Mouse (Mus musculus): Measurements from ENCODE around the gene Llph. TPM values are rescaled to one million over a fixed set of nuclear protein-coding genes. Genes with fewer than 3 reads are reported as not detected.

The Llph gene
- 10 to 100 TPM in 1 of 2 experiments, 1 to 10 TPM in 1; 8.7 to 10.5 TPM for total RNA-seq (2021)

DNA sequence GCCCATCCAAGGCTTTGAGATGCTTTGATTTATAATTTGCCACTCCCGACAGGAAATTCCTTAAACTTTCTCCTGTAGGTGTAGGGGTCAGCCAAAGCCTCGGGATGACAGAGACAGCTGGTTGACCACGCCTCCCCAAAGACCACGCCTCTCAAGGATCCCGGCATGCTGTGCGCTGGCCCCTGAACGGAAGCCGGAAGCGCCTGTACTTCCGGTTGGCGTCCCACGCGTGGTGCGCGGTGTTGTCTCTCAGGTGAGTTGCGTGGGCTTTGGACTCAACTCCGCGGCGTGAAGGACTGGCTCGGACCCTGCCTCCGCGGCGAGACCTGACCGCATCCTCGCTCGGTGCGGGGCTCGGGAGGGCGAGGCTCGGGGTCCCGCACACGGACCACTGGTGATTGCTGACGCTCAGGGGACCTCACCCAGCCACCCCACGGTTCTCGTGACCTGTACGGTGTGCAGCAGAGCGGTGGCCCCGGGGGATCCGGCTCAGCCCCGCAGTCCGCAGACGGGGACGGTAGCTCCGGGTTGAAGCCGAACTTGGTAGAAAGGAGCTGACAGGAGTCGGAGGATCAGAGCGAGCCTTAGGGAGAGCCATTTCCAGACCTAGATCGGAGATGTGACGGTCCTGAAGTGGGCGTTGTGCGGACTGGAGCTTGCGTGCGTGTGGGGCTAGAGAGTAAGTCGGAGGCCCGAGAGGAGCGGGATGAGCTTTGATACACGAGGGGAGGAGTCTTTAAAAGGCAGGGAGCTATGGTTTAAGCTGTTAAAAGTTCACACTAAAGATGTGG is at the start of gene Llph:
Llph (plus strand) TSS at position 200 of the 791 bp plus-strand sequence.
- intact Hi-C loops (cut with DNase I), result no loop called here
- peak; percentile 86 to 87 for DNase-seq

DNA sequence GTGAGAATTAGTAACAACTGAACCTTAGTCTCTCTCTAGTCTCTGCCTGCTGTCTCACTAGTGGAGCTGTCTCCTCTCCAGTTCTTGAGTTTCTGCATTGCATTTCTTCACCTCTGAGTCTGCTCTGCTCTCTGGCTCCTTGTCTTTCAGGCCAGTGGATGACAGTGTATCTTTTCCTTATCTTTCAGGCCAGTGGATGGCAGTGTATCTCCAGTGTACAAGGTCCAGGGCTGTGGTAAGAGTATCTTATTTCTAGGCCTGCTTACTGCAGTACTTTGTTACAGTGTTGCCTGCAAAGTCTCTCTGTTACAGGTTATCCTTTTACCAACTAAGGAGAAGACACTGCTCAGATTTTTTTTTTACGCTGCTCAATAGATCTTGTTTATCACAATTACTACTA is 44.0 kb upstream of the Llph start:
- DNase-seq, result no peak
- intact Hi-C loops (cut with DNase I), result no loop called here

DNA sequence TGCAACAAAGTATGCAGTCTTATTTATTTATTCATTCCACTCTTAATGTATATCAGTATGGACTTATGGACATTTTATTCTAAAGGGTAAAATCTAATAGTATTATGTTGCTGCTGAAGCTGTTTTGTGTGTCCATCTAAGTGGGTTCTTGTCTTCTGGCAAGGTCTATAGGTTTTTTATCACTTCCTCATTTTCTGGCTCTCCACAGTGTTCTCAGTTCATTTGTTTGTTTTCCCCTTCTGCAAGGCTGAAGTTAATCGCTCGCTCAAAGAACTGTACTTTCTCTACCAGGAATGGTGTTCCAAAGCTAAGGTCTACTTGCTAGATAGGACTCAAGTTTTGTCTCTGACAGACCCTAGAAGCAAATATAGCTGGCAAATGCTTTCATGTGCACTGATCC is 43.5 kb upstream of the Llph start:
- no peak for DNase-seq
- intact Hi-C loops (cut with DNase I), result no loop called here

DNA sequence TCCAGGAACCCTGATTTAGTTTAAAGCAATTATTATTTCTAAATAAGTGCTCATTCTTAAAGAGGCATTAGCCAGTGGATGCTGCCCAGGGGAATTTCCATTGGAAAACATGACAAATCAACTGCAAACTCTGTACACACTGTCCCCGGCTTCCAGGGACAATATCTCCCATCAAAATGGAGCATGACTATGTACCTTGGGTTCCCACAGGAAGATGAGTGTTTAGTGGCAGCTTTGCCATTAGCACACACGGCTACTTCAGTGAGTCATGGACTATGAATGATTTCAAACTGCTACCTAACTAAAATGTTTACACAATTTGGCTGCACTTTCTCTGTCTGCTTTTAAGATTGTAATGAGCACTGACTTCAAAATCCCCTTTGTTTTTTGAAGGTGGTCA is 38.4 kb upstream of the Llph start:
- no peak for DNase-seq
- intact Hi-C loops (cut with DNase I), result no loop called here

DNA sequence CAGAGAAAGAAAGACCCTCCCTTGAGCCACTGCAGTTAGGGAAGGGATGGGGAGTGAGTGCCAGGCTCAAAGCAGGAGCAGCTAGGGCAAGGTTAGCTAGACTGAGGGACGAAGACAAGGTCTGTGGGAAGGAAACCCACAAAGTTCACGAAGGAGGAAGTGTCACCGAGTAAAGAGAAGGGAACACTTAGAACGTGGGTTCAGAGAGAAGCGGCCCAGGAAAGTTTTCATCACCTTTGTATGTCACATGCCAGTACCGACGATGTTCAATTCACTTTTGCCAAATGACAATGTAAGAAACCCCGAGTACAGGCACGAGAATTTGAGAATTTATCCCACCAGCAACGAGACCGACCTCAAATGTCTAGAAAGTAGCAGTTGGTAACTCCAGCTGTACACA is 37.6 kb upstream of the Llph start:
- intact Hi-C loops (cut with DNase I), result no loop called here
- no peak for DNase-seq

DNA sequence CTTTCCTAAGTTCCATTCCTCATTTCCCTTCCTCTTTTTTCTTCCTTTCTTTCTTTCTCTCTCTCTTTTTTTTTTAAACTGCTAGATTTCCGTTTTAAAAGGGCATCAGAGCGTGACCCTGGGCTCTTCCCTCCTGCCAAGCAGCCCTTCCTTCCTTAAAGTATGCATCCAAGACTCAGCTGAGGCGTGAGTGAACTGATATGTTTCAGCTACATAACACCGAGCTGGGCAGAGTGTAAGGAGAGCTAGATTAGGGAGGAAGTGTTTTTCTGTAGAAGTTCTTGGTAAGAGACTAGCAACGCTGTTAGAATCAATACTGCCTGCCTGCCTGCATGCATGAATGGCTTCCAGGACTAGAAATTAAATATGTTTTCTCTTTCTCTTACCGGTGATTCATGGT is 37.1 kb upstream of the Llph start:
- DNase-seq, result no peak
- intact Hi-C loops (cut with DNase I), result no loop called here

DNA sequence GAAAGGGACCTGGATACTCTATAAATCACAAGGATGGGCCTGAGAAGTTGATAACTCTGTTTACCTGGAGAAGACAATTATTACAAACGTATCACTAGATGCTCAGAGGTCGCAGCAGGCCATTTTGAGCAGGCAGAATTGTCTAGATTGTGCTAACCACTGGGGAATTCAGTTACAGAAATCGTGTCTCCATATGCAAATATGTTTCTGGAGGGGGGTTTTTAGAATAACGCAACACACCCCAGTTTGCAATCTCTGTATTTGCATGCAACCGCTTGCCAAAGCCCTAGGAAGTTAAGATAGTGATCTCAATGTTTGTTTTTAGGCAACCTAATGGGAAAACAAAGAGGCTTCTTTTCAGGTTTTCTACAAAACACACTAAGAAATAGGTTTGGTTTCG is 35.7 kb upstream of the Llph start:
- intact Hi-C loops (cut with DNase I), result no loop called here
- DNase-seq, result no peak

DNA sequence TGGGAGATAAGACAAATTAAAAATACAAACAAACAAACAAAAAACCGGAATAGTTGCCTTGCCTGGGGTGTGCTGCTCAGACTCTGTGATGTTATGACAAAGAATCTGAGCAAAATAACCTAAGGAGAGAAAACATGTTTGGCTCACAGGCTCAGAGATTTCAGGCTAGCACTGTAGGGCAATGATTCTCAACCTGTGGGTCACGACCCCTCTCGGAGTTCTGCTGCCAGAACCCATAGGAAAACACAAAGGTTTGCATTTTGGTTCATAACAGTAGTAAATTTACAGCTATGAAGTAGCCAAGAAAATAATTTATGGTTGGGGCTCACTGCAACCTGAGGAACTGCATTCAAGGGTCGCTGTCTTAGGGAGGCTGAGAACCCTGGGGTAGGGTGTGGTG is 34.6 kb upstream of the Llph start:
- intact Hi-C loops (cut with DNase I), result no loop called here
- no peak for DNase-seq

DNA sequence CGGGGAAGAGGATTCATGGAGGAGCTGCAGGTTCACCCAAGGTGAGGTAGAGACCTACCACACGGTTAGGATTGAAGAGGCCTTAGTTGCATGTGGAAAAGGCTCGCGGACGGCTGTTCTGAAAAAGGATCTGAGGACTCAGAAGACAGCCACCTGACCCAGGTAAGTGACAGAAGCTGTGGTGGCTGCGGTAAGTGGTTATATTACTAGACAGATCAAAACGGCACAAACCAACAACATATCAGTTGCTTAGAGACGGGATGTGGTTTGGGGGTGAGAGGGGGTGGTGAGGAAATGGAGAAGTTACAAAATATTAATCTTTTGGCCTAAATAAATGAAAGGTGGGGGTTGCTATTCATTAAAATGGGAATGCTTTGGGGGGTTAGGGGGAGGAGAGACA is 33.6 kb upstream of the Llph start:
- DNase-seq, result no peak
- intact Hi-C loops (cut with DNase I), result no loop called here

DNA sequence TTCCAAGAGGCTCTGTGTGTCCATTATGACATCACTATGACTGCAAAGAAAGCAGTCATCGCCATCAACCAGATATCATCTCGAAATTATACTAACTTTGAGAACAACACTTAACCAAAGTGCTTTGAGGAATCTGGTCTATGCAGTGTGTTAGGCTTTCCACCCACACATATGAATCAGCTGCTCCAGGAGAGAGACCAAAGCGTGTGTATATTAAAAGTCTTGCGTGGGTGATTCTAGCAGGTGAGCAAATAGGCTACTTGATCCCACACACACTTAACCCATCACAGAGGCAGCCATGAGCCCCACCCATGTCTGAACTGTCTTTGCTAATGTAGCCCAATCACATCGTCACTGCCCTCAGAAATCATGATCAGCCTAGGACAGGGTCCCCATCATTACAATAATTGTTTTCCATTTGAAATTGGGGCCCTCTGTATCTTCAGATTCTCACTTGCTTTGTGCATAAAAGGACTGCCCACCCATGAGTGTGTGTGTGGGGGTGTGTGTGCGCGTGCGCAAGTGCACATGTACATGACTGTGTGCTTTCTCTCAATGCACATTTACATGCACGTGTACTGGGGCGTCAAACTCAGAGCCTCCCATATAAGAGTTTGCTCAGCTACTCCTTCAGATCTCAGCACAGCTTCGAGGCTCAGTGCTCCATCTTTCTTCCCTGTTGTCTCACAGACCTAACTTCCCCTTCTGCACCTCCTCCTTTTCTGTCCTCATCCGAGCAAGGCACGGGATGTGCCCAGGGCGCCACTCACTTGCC is 29.6 kb upstream of the Llph start:
- intact Hi-C loops (cut with DNase I), result no loop called here

DNA sequence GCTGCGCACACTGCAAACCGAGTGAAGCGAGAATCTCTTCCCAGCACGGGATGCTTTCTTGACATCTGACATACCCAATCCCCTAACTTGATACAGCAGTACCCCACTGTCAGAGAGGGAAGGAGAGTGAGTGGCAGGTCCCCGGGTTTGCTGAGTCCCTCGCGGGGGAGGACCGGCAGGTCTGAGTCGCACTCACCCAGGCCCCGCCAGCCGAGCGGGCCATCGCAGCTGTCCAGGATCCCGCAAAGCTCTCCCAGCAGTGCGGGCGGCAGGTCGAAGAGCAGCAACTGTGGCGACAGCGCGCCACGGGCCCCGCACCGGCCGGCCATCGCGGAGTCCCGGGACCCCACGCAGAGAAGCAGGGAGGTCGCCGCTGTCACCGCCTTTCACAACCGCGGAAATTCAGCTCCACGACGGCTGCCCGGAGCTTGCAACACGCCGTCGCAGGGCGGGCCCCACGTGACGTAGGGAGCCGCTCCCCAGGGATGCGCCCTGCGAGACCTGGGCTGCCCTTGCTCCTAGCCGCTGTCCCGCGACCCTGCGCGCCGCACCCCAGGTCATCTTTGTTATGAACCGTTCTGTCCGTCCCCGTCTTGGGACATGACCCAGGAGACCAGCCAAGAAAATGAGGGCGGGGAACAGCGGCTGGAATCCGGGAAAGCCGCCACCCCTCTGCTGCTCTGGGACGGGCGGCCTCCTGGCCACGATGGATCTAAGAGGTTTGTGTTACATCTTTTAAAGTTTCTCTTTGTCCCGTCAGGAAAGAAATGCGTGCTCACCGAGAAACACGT is 25.5 kb upstream of the Llph start, which contains the start of gene Tmbim4:
Tmbim4 (plus strand) TSS at position 460 of the 791 bp plus-strand sequence.
- intact Hi-C loops (cut with DNase I), result loop anchor here (5.0 kb wide), 1 partner anchor 554 kb away; no protein-coding TSS in a partner anchor
- DNase-seq, result peak; percentile 88 to 90

More for the DNA sequence above, 29.6 kb upstream of the Llph start:
- no peak for DNase-seq

DNA sequence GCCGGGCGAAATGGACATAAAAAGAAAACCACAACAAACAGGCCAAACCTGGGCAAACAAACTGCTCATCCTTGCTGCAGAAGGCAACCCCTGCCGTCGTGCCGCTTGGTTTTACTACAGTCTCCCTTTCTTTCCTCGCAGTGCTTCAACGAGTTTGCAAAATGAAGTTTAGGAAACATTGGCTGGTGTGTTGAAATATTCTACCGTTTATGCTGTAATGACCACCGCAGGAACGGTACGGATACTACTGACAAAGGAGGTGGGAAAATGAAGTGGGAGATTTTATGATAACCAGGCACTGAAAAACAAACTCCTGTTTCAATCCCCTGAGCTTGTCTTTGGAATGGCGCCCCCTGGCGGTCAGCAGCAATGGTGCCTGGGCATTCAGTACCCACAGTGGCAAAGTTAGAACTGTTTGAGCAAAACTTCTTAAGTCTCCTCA is 24.9 kb upstream of the Llph start, which contains the start of gene Irak3:
Irak3 (minus strand) TSS at position 170 of the 442 bp plus-strand sequence.
- peak; percentile 86 to 91 for DNase-seq
- intact Hi-C loops (cut with DNase I), result loop anchor here (5.0 kb wide), 1 partner anchor 555 kb away; no protein-coding TSS in a partner anchor

DNA sequence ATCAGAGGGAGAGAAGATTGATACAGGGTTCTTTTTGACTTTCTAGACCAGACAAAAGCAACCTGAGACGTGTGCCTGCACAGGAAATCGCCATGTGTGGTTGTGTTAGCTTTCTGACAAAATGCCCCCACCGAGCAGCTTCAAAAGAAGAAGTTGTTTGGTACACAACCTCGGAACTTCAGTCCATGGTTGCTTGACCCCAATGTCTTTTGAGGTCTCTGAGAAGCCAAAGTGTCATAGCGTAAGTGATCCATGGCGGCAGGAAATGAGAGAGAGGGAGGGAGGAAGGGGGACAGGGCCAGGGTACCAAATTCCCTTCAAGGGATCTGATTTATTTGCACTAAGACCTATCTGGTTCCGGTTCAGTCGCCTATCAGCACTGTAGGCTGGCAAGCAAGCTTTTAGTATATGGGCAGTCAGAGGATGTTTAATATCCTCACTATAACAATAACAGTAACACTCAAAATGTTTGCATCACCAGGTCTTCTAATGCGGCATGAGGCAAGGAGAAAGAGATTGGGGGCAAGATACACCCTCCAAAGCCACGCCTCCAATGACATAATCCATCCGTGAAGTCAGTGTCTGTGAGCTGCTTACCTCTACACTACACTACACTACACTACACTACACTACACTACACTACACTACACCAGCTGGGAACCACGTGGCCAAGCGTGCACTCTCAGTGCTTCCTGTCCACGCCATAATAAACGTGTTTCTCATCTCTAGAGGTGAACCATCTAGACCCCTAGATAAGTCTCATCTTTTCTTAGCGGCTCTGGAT is 24.2 kb upstream of the Llph start:
- DNase-seq, result no peak
- intact Hi-C loops (cut with DNase I), result loop anchor here (5.0 kb wide), 1 partner anchor 555 kb away; no protein-coding TSS in a partner anchor

DNA sequence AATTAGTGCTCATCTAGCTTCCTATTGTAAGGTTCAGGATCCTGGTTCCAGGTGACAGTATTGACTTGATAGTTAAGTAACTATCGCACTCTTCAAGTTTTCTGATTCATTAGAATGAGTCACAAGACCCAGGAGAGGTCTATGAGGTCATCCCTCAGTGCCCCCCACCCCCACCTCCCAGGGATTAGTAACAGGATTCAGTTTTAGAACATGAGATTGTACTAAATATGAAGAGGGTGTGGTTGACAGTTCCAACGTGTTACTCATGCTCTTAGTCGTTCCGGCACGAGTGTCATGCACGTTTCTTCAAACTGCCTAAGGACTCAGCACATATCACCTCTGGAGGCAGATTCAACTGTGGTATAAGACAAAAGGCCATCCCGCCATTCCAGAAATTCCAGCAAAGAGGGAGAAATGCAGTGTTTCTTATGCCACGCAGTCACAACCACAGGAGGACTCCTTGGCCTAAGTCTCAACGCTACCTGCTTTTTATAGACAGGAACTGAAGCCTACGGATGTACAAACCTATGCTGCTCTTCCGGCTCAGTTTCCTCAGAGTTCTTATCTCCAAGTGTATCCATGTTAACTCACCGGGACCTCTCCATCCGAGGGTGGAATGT is 22.2 kb upstream of the Llph start:
- intact Hi-C loops (cut with DNase I), result loop anchor here (5.0 kb wide), 2 partner anchors 92 to 557 kb away; partner anchors contain the start of gene Helb
- DNase-seq, result no peak

DNA sequence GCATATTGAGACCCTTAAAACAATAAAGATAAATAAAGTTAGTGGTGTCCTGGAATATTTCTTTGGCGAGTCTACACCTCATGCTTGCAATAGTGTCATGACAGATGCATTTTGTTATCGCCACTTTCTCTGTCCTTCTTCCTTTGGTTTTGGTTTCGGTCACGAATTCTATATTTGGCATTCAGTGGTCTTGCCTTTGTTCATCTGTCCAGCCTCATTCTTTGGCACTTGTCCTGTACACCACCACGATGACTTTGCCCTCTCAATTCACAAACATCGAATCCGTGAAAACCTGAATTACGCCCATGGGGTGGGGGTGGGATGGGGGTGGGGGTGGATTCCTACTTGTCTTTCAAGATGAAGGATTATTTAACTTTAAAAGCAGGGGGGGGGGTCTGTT is 18.9 kb upstream of the Llph start:
- intact Hi-C loops (cut with DNase I), result loop anchor here (5.0 kb wide), 1 partner anchor 96 kb away; the partner anchor contains the start of gene Helb

DNA sequence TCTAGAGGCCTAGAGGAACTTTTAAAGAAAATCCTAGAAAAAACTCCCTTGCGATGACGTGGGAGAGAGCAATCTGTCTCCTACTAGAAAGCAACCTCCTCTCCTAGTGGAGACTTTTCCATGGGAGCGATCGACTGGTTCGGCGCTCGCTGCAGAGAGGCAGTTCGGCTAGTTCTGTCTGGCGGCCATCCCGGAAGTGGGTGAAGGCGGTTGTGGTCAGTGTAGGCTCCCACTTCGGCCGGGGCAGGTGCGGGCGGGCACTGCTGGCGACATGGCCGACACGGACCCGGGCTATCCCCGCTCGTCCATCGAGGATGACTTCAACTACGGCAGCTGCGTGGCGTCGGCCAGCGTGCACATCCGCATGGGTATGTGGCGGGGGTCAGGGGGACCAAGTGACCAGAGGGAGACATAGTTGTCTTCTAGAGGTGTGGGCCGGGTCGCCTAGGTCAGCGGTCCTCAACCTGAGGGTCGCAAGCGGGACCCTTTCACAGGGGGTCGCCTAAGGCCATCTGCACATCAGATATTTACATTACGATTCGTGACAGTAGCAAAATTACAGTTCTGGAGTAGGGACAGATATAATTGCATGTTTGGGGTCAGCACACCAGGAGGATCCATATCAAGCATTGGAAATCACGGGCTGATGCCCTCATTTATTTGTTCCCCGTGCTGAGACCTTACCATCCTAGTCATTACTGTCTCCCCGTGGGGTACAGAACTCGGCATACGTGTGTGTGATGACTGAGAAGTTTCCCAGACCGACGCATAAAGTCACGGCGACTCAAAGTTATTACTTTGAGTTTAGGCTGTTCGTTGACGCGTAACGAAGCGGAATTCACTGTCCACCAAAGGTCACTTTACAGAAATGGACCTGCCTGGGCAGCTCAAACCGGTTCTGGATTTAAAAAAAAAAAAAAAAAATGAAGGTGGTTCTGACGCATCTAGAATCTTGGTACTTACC is 18.0 kb upstream of the Llph start:
- DNase-seq, result peak; percentile 86
- intact Hi-C loops (cut with DNase I), result loop anchor here (5.0 kb wide), 1 partner anchor 97 kb away; the partner anchor contains the start of gene Helb

More for the DNA sequence above, 18.9 kb upstream of the Llph start:
- no peak for DNase-seq

DNA sequence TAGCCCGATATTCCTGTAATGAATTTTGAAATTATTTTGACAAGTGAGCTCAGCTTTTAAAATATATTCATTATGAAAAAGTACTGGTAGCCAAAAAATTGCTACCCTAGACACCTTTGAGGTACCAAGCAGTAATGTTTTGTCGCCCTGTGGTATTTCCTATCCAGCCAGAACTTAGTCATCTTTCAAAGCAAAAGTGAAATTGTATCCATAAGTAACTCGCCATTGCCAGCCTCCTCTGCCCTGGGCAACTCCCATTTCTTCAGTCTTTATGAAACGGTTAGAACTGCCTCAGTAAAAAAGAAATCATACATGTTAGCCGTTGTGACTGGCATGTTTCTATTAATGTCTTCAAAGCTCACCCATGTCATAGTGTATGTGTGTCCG is 17.3 kb upstream of the Llph start:
- DNase-seq, result no peak
- intact Hi-C loops (cut with DNase I), result loop anchor here (5.0 kb wide), 1 partner anchor 97 kb away; the partner anchor contains the start of gene Helb

DNA sequence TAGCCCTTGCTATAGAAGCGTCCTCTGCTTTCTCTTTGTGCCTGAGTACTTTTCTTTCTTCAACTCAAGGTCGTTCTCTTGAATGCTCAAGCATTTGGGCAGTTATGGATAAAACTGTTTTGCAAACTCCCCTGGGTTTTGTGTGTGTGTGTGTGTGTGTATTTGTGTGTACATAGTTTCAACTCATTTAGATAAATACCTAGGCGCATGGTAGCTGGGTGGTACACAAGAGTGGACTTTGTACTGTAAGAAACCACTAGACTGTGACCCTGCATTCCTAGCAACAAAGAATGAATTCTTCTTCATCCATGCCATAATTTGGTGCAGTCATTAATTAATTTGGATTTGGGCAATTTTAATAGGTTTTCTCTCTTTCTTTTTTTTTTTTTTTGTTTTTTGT is 16.8 kb upstream of the Llph start:
- intact Hi-C loops (cut with DNase I), result no loop called here
- DNase-seq, result no peak

Measured in heart, postnatal 36 days (tissue).